Mouse (Mus musculus): Measurements from ENCODE around the gene Slc16a6. TPM values are rescaled to one million over a fixed set of nuclear protein-coding genes. Genes with fewer than 3 reads are reported as not detected.

Slc16a6 gene
- polyA plus RNA-seq, 1 experiment from 2014 or later, result 6.4 TPM

- no peak overlapping the region for H3K9ac ChIP-seq (ENCODE audit: low read depth, low read length)
- H3K36me3 ChIP-seq (ENCODE audit: control insufficient read depth, insufficient read depth, low read length), result no peaks in the 10 kb centered on the region
- ATAC-seq, result no peak
- H3K27ac ChIP-seq (ENCODE audit: low read depth, low read length), result no peak overlapping the region
- H3K4me2 ChIP-seq (ENCODE audit: low read length), result no peak overlapping the region
- H3K9me3 ChIP-seq (ENCODE audit: control insufficient read depth, low read length), result no peaks in the 10 kb centered on the region; the same call in 1 of the 2 replicates
- no peaks in the 10 kb centered on the region for H3K27me3 ChIP-seq (replicated peaks; ENCODE audit: control insufficient read depth, insufficient read depth, low read length)
- H3K4me3 ChIP-seq (ENCODE audit: low read length), result no peak overlapping the region
- no peaks in the 10 kb centered on the region for H3K4me1 ChIP-seq (ENCODE audit: control insufficient read depth, insufficient read depth, low read depth, low read length)
- WGBS, result 90% methylated on average over 8 of the region's 8 CpGs
Measured at GRCm38 (mm10) chr11:109416709-109417420, 56.5 kb downstream of the Slc16a6 start.

DNA sequence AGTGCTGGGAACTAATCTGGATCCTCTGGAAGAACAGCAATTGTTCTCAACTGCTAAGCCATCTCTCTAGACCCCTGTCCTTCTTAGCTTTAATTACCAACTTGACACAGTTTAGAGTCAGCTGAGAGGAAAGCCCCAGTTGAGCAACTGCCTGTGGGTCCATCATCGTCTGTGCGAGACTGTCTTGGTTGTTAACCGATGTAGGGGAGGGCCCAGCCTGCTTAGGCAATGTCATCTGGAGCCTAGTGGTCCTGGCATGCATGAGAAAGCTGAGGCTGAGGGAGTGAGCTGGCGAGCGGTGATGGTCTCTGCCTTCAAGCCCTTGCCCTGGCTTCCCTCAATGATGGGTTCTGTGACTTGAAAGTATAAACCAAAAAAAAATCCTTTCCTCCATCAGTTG is 58.6 kb downstream of the Slc16a6 start:
- Histone ChIP-seq H3K4me3 (ENCODE audit: low read length) (no peak overlapping the region), H3K4me2 (ENCODE audit: low read length) (no peak overlapping the region), H3K27me3 (replicated peaks; ENCODE audit: control insufficient read depth, insufficient read depth, low read length) (no peaks in the 10 kb centered on the region), H3K9ac (ENCODE audit: low read depth, low read length) (no peak overlapping the region), H3K36me3 (ENCODE audit: control insufficient read depth, insufficient read depth, low read length) (no peaks in the 10 kb centered on the region), H3K4me1 (ENCODE audit: control insufficient read depth, insufficient read depth, low read depth, low read length) (no peaks in the 10 kb centered on the region), H3K9me3 (ENCODE audit: control insufficient read depth, low read length) (no peaks in the 10 kb centered on the region), H3K27ac (ENCODE audit: low read depth, low read length) (no peak overlapping the region)
- 84% methylated on average over 5 of the region's 5 CpGs for WGBS
- no peak for ATAC-seq

- no peak within 1 kb of the TSS for H3K9ac ChIP-seq (ENCODE audit: low read depth, low read length)
- H3K4me2 ChIP-seq (ENCODE audit: low read length), result no peak within 1 kb of the TSS
- no peak for ATAC-seq
- H3K27me3 ChIP-seq (replicated peaks; ENCODE audit: control insufficient read depth, insufficient read depth, low read length), result no peaks in the 10 kb centered on the region
- no peak within 1 kb of the TSS for H3K27ac ChIP-seq (ENCODE audit: low read depth, low read length)
- 94% methylated on average over 6 of the region's 6 CpGs for WGBS
- H3K4me3 ChIP-seq (ENCODE audit: low read length), result no peak within 1 kb of the TSS
- H3K9me3 ChIP-seq (ENCODE audit: control insufficient read depth, low read length), result no peaks in the 10 kb centered on the region
- H3K36me3 ChIP-seq (ENCODE audit: control insufficient read depth, insufficient read depth, low read length), result no peaks in the 10 kb centered on the region
- no peaks in the 10 kb centered on the region for H3K4me1 ChIP-seq (ENCODE audit: control insufficient read depth, insufficient read depth, low read depth, low read length)
Measured at GRCm38 (mm10) chr11:109413617-109414016, 59.8 kb downstream of the Slc16a6 start, which contains the start of gene 9930022D16Rik. Gene 9930022D16Rik, plus strand, starts transcription at chr11:109413917.

DNA sequence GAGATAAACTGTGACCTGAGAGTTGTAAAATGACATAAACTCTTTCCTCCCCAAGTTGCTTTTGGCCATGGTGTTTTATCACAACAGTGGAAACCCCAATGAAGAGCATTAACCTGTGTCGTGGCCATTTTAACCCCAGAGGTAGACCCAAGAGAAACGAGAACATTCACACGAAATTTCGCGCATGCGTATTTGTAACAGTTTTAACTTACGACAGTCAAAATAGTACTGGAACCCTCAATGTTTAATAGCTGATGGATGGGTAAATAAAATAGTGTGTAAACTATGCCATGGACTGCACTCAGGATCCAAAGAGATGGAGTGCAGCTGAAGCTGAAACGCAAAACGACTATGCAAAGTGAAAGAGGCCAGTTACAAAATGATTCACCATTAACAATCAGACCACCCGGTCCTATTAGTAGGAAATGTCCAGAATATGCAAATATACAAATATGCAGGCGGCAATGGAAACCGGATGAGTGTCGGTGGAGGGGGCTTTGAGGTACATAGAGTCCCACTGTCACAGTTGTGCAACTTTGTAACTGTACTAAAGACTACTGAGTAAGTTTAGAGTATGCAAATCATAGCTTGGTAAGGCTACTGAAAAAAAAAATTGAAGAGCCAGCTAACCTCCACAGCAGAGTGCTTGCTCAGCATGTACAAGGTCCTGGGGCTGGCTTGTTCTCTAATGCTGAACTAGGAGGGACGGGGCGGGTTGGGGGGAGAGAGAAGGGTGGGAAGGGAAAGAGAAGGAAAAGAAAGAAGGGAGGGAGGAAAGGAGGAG is 63.0 kb downstream of the Slc16a6 start:
- 92% methylated on average over 15 of the region's 15 CpGs for WGBS
- Histone ChIP-seq H3K36me3 (ENCODE audit: control insufficient read depth, insufficient read depth, low read length) (no peaks in the 10 kb centered on the region), H3K4me3 (ENCODE audit: low read length) (no peak overlapping the region), H3K9ac (ENCODE audit: low read depth, low read length) (no peak overlapping the region), H3K4me1 (ENCODE audit: control insufficient read depth, insufficient read depth, low read depth, low read length) (no peaks in the 10 kb centered on the region), H3K9me3 (ENCODE audit: control insufficient read depth, low read length) (no peaks in the 10 kb centered on the region), H3K4me2 (ENCODE audit: low read length) (no peak overlapping the region), H3K27me3 (replicated peaks; ENCODE audit: control insufficient read depth, insufficient read depth, low read length) (no peaks in the 10 kb centered on the region), H3K27ac (ENCODE audit: low read depth, low read length) (no peak overlapping the region)
- ATAC-seq, result no peak

- no peaks in the 10 kb centered on the region for H3K36me3 ChIP-seq (ENCODE audit: control insufficient read depth, insufficient read depth, low read length)
- H3K9me3 ChIP-seq (ENCODE audit: control insufficient read depth, low read length), result no peaks in the 10 kb centered on the region
- 90% methylated on average over 5 of the region's 5 CpGs for WGBS
- H3K4me3 ChIP-seq (ENCODE audit: low read length), result no peak overlapping the region
- no peak overlapping the region for H3K9ac ChIP-seq (ENCODE audit: low read depth, low read length)
- no peak overlapping the region for H3K4me2 ChIP-seq (ENCODE audit: low read length)
- ATAC-seq, result no peak
- H3K27ac ChIP-seq (ENCODE audit: low read depth, low read length), result no peak overlapping the region
- H3K27me3 ChIP-seq (replicated peaks; ENCODE audit: control insufficient read depth, insufficient read depth, low read length), result no peaks in the 10 kb centered on the region
- no peaks in the 10 kb centered on the region for H3K4me1 ChIP-seq (ENCODE audit: control insufficient read depth, insufficient read depth, low read depth, low read length)
Measured at GRCm38 (mm10) chr11:109406431-109406830, 67.0 kb downstream of the Slc16a6 start.

Small RNA genes lying within 50 kb of the gene (microRNA-seq; reads per million reads assigned to microRNA genes)
- not detected for gene Gm25540

Other genes with a start within 250 kb of the Slc16a6 start
- gene Rgs9, start 175.5 kb downstream of the Slc16a6 start, polyA plus RNA-seq (2015; fragmentation: Nextera tagmentation; extraction: Ambion mirVana), result 14.5 and 15.6 TPM in 2 replicates
- gene Gna13, start 110.8 kb downstream of the Slc16a6 start, polyA plus RNA-seq (2015; fragmentation: Nextera tagmentation; extraction: Ambion mirVana), result 20.5 and 21.3 TPM in 2 replicates
- 0.07 TPM in 1 of 2 replicates, not detected in the other for gene 9930022D16Rik, start 59.7 kb downstream of the Slc16a6 start, polyA plus RNA-seq (2015; fragmentation: Nextera tagmentation; extraction: Ambion mirVana)
- gene Amz2, start 47.7 kb downstream of the Slc16a6 start, polyA plus RNA-seq (2015; fragmentation: Nextera tagmentation; extraction: Ambion mirVana), result 57.1 and 59.4 TPM in 2 replicates
- 8.0 and 9.0 TPM in 2 replicates for gene Arsg, start 224 bp downstream of the Slc16a6 start, polyA plus RNA-seq (2015; fragmentation: Nextera tagmentation; extraction: Ambion mirVana)
- gene Wipi1, start 138.4 kb upstream of the Slc16a6 start, polyA plus RNA-seq (2015; fragmentation: Nextera tagmentation; extraction: Ambion mirVana), result 18.9 and 21.2 TPM in 2 replicates
- gene Prkar1a, start 175.8 kb upstream of the Slc16a6 start, polyA plus RNA-seq (2015; fragmentation: Nextera tagmentation; extraction: Ambion mirVana), result 475 and 504 TPM in 2 replicates
- gene Fam20a, start 248.7 kb upstream of the Slc16a6 start, polyA plus RNA-seq (2015; fragmentation: Nextera tagmentation; extraction: Ambion mirVana), result 7.2 and 7.9 TPM in 2 replicates